Mouse (Mus musculus) granulocyte monocyte progenitor cell, adult 5-6 weeks (primary cell): Measurements from ENCODE around the gene Wnt7a. TPM values are rescaled to one million over a fixed set of nuclear protein-coding genes. Genes with fewer than 3 reads are reported as not detected.
A peak's percentile ranks its signal among the peaks of the same experiment; 100 is the strongest.

Source experiments
- ATAC-seq: replicated peaks from 2 replicates; pipeline ENCODE4 v1.8.0; 2016; ENCODE audit warnings: mild to moderate bottlenecking, moderate TSS enrichment, inconsistent platforms; ENCODE audit not compliant: poor library complexity, severe bottlenecking
- total RNA-seq, 2 experiments: library from RNA; stranded (forward) in 1 of 2; stranded (reverse) in 1 of 2; fragments of 200-712, 200-1000 nt in 1 of 2; fragments of >200 nt in 1 of 2; fragmentation: Nextera tagmentation in 1 of 2; gene quantifications; 2 replicates each; pipeline ENCODE4 v1.2.3; 2014 to 2017

Gene Wnt7a
- total RNA-seq, 2 experiments from 2014 or later: not detected

GRCm38 (mm10) chr6:91392475-91393174 is 18.5 kb downstream of the Wnt7a start:
- ATAC-seq: peak; percentile 50

DNA sequence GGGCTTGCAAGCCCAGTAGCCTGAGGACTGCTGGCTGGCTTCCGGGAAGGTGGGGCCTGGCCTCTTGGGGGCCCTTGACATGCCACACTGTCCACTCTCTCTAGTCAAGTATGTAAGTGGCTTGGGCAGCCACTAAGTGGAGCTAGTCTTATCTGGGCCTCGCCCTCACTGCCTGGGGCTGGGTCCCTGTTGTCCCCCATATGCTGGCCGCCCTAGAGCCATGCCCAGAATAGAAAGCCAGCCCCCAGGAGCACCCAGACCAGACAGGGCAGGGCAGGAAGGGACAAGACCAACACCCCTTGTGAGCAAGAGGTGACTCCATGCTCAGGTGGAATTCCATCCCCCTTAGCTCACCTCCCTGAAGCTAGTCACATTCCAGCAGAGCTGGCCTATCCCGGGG is 22.0 kb downstream of the Wnt7a start:
- ATAC-seq: no peak

DNA sequence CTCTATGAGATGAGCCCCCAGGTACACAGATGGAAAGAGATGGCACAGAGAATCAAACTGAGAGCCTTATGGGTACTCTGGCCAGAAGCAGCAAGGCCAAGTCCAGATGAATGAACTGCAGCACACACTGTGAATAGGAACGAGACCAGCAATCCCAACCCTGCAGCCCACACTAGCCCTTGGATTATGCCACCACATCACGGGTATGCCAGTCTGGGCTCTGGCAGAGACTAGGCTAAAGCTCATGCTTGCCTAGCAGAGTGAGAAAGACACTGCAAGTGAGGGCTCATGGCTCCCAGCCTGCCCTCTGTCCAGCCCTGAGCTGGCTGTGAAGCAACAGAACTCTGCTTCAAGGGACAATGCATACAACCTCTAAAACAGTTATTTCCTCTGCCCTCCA is 26.7 kb downstream of the Wnt7a start:
- no peak for ATAC-seq

- ATAC-seq: no peak
These were observed 27.3 kb downstream of the Wnt7a start for GRCm38 (mm10) chr6:91383871-91384270.

- ATAC-seq: no peak
These were observed 27.9 kb downstream of the Wnt7a start for GRCm38 (mm10) chr6:91383303-91383702.

DNA sequence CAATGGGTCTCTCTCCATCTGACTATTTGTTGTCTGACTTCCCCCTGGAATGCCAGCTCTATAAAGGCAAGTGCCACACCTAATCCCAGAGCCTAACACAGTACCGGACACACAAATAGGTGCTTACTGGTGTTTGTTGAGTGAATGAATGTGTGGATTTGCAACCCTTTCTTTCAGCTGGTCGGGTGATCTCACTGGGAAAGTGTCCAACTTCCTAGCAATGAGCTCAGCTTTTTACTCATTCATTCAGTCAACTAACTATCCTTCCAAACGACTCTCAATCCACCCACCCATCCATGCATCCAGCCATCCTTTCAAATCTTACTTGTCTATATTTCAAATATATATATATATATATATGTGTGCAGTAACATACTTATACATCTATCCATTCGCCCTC is 31.3 kb downstream of the Wnt7a start:
- ATAC-seq: no peak

GRCm38 (mm10) chr6:91379266-91379665 is 31.9 kb downstream of the Wnt7a start:
- no peak for ATAC-seq

DNA sequence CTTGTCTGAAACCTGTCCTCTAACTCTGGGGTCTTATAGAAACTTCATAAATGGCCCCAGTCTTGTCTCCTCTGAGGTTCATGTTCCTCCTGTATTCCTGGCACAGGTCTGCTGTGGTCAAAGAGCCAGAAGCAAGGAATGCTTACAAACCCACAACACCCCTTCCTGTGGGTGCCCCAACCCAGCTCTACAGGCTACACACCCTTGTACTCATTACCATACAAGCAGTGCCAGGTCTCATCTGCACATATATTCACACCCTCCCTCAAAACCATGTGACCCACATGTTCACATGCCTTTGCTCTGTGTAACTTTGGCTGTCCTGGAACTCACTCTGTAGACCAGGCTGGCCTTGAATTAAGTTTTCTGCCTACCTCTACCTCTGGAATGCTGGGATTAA is 38.2 kb downstream of the Wnt7a start:
- ATAC-seq: no peak

GRCm38 (mm10) chr6:91372586-91372971 is 38.6 kb downstream of the Wnt7a start:
- ATAC-seq: no peak

DNA sequence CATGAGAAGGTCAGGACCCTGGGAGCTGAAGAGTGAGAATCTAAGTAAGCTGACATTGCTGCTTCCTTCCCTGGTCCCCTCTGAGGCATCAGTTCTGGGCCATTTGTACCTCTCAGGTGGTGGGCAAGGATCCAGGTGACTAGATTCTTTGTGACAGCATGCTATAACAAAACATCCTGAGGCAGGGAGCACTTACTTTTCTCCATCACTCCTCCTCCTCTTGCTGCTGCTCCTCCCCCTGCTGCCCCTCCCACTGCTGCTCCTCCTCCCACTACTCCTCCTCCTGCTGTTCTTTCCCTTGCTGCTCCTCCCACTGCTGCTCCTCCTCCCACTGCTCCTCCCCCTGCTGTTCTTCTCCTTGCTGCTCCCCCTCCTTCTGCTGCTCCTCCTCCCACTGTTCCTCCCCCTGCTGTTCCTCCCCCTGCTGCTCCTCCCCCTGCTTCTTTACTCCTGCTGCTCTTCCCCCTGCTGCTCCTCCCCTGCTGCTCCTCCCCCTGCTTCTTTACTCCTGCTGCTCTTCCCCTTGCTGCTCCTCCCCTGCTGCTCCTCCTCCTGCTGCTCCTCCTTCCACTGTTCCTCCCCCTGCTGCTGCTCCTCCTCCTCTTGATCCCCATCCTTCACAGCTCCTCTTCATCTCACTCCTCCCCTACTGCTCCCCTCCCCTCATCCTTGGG is 39.1 kb downstream of the Wnt7a start:
- ATAC-seq: no peak

GRCm38 (mm10) chr6:91366781-91367180 is 44.4 kb downstream of the Wnt7a start:
- ATAC-seq: no peak

DNA sequence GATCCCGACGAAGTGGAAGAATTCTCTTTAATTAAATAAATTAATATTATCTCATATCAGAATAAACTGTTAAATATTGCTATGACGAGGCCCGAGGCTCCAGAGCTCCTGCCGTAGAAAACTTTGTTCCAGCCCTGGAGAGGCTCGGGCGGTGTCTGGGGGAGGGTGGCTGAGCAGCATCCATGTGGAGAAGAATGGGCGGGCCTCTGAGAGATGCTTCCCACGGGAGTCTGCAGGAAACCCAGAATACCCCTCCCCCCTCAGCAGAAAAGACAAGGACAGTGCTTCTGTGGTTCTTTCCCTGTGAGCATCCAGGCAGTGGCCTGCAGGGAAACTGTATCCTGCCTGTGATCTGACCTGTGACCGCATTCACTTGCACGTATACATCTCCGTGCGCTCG is 45.7 kb downstream of the Wnt7a start:
- no peak for ATAC-seq

DNA sequence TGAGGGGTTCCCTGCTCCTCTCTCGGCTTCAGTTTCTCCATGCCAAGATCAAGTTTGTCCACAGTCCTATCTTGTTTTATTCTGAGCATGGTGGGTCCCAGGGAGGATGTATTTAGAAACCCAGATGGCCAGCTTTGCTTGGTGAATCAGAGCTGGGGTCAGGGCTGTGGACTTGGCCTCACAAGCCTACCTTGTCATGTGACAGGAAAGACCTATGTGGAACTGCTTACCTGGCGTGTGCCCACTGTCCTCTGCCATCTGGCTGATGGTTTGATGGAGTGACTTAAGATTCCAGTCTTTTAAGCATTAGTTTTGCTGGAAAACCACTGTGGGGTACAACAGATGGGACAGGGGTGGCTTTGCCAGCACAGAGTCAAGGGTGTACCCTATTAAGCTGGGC is 48.4 kb downstream of the Wnt7a start:
- no peak for ATAC-seq

DNA sequence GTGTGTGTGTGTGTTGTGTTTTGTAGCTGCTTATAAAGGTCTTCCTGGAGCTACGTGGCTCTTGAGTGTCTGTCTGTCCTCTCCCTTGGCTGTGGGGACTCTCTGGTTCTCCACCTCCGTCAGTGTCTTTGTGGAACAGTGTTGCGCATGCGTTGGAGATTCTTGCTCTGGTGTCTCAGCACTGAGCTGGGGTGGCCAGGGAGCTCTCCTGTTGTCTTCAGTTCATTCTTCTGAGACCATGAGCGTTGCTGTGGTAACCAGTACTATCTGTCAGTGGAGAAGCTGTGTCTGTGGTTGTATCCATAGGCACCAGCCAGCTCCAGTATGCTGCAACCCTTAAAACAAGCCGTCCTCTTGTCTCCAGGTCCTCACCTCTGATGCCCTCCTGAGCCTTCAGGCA is 50.2 kb downstream of the Wnt7a start:
- no peak for ATAC-seq

GRCm38 (mm10) chr6:91360371-91360690 is 50.8 kb downstream of the Wnt7a start:
- no peak for ATAC-seq

- ATAC-seq: no peak
These were observed 51.3 kb downstream of the Wnt7a start for GRCm38 (mm10) chr6:91359672-91360370.

GRCm38 (mm10) chr6:91358866-91359656 is 52.1 kb downstream of the Wnt7a start:
- ATAC-seq: no peak

GRCm38 (mm10) chr6:91358394-91358793 is 52.8 kb downstream of the Wnt7a start:
- ATAC-seq: no peak

- ATAC-seq: no peak
These were observed 53.8 kb downstream of the Wnt7a start for GRCm38 (mm10) chr6:91357238-91357876.

DNA sequence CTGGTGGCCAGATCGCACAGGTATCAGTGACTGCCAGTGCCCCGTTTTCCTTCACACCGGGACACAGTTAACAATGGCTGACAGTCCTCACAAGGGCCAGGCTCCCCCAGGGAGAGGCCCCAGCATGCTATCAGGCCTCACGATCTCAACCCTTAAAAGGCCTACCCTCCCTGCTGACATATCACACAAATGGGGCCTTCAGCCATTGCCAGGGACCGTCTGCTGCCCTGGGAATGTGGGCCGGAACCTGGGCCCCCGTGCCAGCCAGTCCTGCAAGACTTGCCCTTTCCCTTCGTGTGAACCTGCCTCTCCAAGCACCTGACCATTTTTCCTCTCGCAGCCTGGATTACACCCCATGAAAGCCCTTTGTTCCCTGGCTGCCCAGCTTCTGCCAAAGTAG is 61.5 kb downstream of the Wnt7a start:
- no peak for ATAC-seq
